8 mouse cellular contexts compared by ENCODE assay signal in the genomic region with DNA sequence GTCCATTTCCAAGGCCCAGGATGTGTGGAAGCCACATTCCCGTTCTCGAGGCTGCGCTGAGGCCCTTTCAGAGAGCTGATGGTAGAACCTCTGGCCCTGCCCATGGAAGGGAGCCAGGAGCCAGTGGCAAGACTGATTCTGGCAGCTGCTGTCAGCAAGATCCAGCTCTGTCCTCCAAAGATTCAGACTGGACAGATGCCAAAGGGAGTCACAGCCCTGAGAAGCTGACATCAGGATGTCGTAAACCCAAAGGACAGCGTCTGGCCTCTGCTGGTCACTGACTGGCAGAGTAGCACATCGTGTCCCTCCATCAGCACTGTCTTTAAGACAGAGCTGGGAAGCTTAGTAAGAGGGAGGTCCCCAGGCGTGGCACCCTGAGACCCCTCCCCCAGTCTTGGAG. TPM values are rescaled to one million over a fixed set of nuclear protein-coding genes. Genes with fewer than 3 reads are reported as not detected.
DNase-seq lines count a peak whose midpoint lies in the region; ATAC-seq and TF ChIP-seq lines count a peak whose summit lies in the region.
"Had no signal": no experiment of that assay in that cellular context is flagged by ENCODE, and none has a peak within 500 bp of the region (broad histone marks: within the 10 kb centered on the region; RNA-seq: fewer than 3 reads in every experiment).

No protein-coding gene starts in this region.

- peak; percentile 95 for DNase-seq in adipocyte (ENCODE audit: low spot score)
- DNase-seq in embryonic facial prominence, embryonic 14.5 days (ENCODE audit: low spot score), result peak; percentile 82
- DNase-seq in kidney, adult 2 months, result peak; percentile 91
- peak; percentile 71 for DNase-seq in lung, postnatal 14 days
- DNase-seq in cerebellum, adult 2 months, result no peak
- DNase-seq in layer of hippocampus, adult 9-10 months (ENCODE audit: low spot score), result no peak
- DNase-seq: liver, embryonic 13.5 days had no signal

- no peaks in the 10 kb centered on the region for H3K9me3 ChIP-seq in embryonic facial prominence, embryonic 14.5 days (ENCODE audit: control insufficient read depth, low read length)
- H3K9me3 ChIP-seq: liver, embryonic 13.5 days had no signal

- 64% methylated on average over 7 of the region's 7 CpGs for WGBS in embryonic facial prominence, embryonic 14.5 days
- WGBS in kidney, adult 2 months, result 26% methylated on average over 7 of the region's 7 CpGs
- WGBS in cerebellum, adult 2 months, result 62% methylated on average over 7 of the region's 7 CpGs

- H3K4me2 ChIP-seq in embryonic facial prominence, embryonic 14.5 days (ENCODE audit: low read depth, low read length), result no peak overlapping the region
- H3K4me2 ChIP-seq: liver, embryonic 13.5 days had no signal

- TF ChIP-seq POLR2A in kidney, adult 2 months (IDR thresholded peaks at IDR 0.05; ENCODE audit: low read depth, low read length), result no peak
- TF ChIP-seq POLR2A in cerebellum, adult 2 months (IDR thresholded peaks at IDR 0.05; ENCODE audit: borderline replicate concordance, insufficient read depth, low read length), result no peak

- peak overlapping the region; percentile 54 for H3K27ac ChIP-seq in embryonic facial prominence, embryonic 14.5 days (replicated peaks; ENCODE audit: low read depth, low read length)
- H3K27ac ChIP-seq in kidney, adult 2 months (ENCODE audit: insufficient read depth, low read depth, low read length), result peak overlapping the region; percentile 75; the same call in 1 of the 2 replicates
- no peak overlapping the region for H3K27ac ChIP-seq in cerebellum, adult 2 months (ENCODE audit: insufficient read depth, low read length)
- H3K27ac ChIP-seq: liver, embryonic 13.5 days had no signal

- H3K27me3 ChIP-seq in embryonic facial prominence, embryonic 14.5 days (replicated peaks; ENCODE audit: control insufficient read depth, insufficient read depth, low read length), result peaks cover 33% of the 10 kb centered on the region
- H3K27me3 ChIP-seq in kidney, adult 2 months (replicated peaks; ENCODE audit: control insufficient read depth, insufficient read depth, low read length), result no peaks in the 10 kb centered on the region
- no peaks in the 10 kb centered on the region; the same call in 1 of the 2 replicates for H3K27me3 ChIP-seq in cerebellum, adult 2 months (ENCODE audit: control insufficient read depth, insufficient read depth, low read length)

- H3K9ac ChIP-seq in embryonic facial prominence, embryonic 14.5 days (ENCODE audit: low read depth, low read length), result no peak overlapping the region
- H3K9ac ChIP-seq: liver, embryonic 13.5 days had no signal

- ATAC-seq in embryonic facial prominence, embryonic 14.5 days (ENCODE audit: low read depth), result no peak
- ATAC-seq in megakaryocyte progenitor cell, adult 5-6 weeks (replicated peaks; ENCODE audit: poor library complexity), result no peak

- H3K4me3 ChIP-seq in embryonic facial prominence, embryonic 14.5 days (ENCODE audit: low read depth, low read length), result no peak overlapping the region
- H3K4me3 ChIP-seq in kidney, adult 2 months (ENCODE audit: insufficient read depth, low read depth, low read length), result no peak overlapping the region
- no peak overlapping the region for H3K4me3 ChIP-seq in cerebellum, adult 2 months (replicated peaks; ENCODE audit: insufficient read depth, low read depth, low read length)
- H3K4me3 ChIP-seq: liver, embryonic 13.5 days had no signal

- H3K36me3 ChIP-seq in embryonic facial prominence, embryonic 14.5 days (ENCODE audit: control insufficient read depth, insufficient read depth, low read length), result no peaks in the 10 kb centered on the region
- no peaks in the 10 kb centered on the region for H3K36me3 ChIP-seq in kidney, adult 2 months (ENCODE audit: control insufficient read depth, insufficient read depth, low read length)
- H3K36me3 ChIP-seq: liver, embryonic 13.5 days had no signal

- H3K4me1 ChIP-seq in embryonic facial prominence, embryonic 14.5 days (ENCODE audit: control insufficient read depth, insufficient read depth, low read length), result peaks cover 17% of the 10 kb centered on the region
- peaks cover 16% of the 10 kb centered on the region for H3K4me1 ChIP-seq in kidney, adult 2 months (ENCODE audit: control insufficient read depth, insufficient read depth, low read length)
- H3K4me1 ChIP-seq in cerebellum, adult 2 months (ENCODE audit: control insufficient read depth, insufficient read depth, low read length), result no peaks in the 10 kb centered on the region

- peak; percentile 15; the same call in 1 of the 2 replicates for TF ChIP-seq CTCF in kidney, adult 2 months (conservative IDR thresholded peaks at IDR 0.05; ENCODE audit: insufficient read depth, insufficient read length, low read depth, low read length)
- TF ChIP-seq CTCF in cerebellum, adult 2 months (IDR thresholded peaks at IDR 0.05; ENCODE audit: borderline replicate concordance, insufficient read depth, low read depth, low read length), result no peak

RNA-seq across cellular contexts. Expression of a gene that starts 2.9 kb away (rescaled TPM):
- polyA plus RNA-seq in embryonic facial prominence, embryonic 14.5 days (2014; fragmentation: Nextera tagmentation; extraction: Ambion mirVana), result 25.2 and 28.2 TPM in 2 replicates
- 83.3 and 97.8 TPM in 2 replicates for polyA plus RNA-seq in kidney, adult 2 months (2012; rRNA removed)
- 6.4 and 7.0 TPM in 2 replicates for polyA plus RNA-seq in cerebellum, adult 2 months (2012; rRNA removed)
- 0.07 and 2.1 TPM in 2 replicates for total RNA-seq in megakaryocyte progenitor cell, adult 5-6 weeks (2015)
- total RNA-seq in megakaryocyte progenitor cell, adult 5-6 weeks (2017), result 0.03 and 0.08 TPM in 2 replicates

RNA-seq across cellular contexts. Expression of a gene that starts 28.6 kb away (rescaled TPM):
- 689 and 787 TPM in 2 replicates for polyA plus RNA-seq in embryonic facial prominence, embryonic 14.5 days (2014; fragmentation: Nextera tagmentation; extraction: Ambion mirVana)
- 2,294 and 2,331 TPM in 2 replicates for polyA plus RNA-seq in kidney, adult 2 months (2012; rRNA removed)
- 1,729 and 1,776 TPM in 2 replicates for polyA plus RNA-seq in cerebellum, adult 2 months (2012; rRNA removed)
- 1,700 and 1,787 TPM in 2 replicates for total RNA-seq in megakaryocyte progenitor cell, adult 5-6 weeks (2015)
- 2,626 and 3,717 TPM in 2 replicates for total RNA-seq in megakaryocyte progenitor cell, adult 5-6 weeks (2017)

RNA-seq across cellular contexts. Expression of a gene that starts 44.7 kb away (rescaled TPM):
- 16.5 and 17.4 TPM in 2 replicates for polyA plus RNA-seq in embryonic facial prominence, embryonic 14.5 days (2014; fragmentation: Nextera tagmentation; extraction: Ambion mirVana)
- polyA plus RNA-seq in kidney, adult 2 months (2012; rRNA removed), result 18.2 TPM in 2 replicates
- polyA plus RNA-seq in cerebellum, adult 2 months (2012; rRNA removed), result 46.3 and 51.7 TPM in 2 replicates
- 12.6 and 15.1 TPM in 2 replicates for total RNA-seq in megakaryocyte progenitor cell, adult 5-6 weeks (2015)
- total RNA-seq in megakaryocyte progenitor cell, adult 5-6 weeks (2017), result 9.9 and 12.7 TPM in 2 replicates

RNA-seq across cellular contexts. Expression of a gene that starts 57.3 kb away (rescaled TPM):
- 130 and 142 TPM in 2 replicates for polyA plus RNA-seq in embryonic facial prominence, embryonic 14.5 days (2014; fragmentation: Nextera tagmentation; extraction: Ambion mirVana)
- 80.0 and 95.3 TPM in 2 replicates for polyA plus RNA-seq in kidney, adult 2 months (2012; rRNA removed)
- polyA plus RNA-seq in cerebellum, adult 2 months (2012; rRNA removed), result 111 and 114 TPM in 2 replicates
- total RNA-seq in megakaryocyte progenitor cell, adult 5-6 weeks (2015), result 67.6 and 85.2 TPM in 2 replicates
- total RNA-seq in megakaryocyte progenitor cell, adult 5-6 weeks (2017), result 52.9 and 84.5 TPM in 2 replicates

Comparison
In these comparisons a context has a peak if more than half of its experiments do, and no peak if none do; other contexts are left out.
1. DNase-seq: peak in adipocyte (single experiment), embryonic facial prominence, embryonic 14.5 days (single experiment), kidney, adult 2 months (single experiment) and lung, postnatal 14 days (single experiment); none in cerebellum, adult 2 months (0 of 2) and layer of hippocampus, adult 9-10 months (single experiment).